Mouse (Mus musculus): ENCODE data around the gene Pcyt2. TPM values are rescaled to one million over a fixed set of nuclear protein-coding genes. Genes with fewer than 3 reads are reported as not detected.
"Not testable (repeated sequence)": the region's sequence is repeated elsewhere in the genome, so short reads cannot be mapped to it uniquely, and the experiment has no call there.

Gene Pcyt2
- total and polyA plus RNA-seq, 2 experiments from 2014 or later = 69.6 to 76.7 TPM

GRCm38 (mm10) chr11:120588531-120588930, 29.2 kb downstream of the Pcyt2 start:
- no peaks in the 10 kb centered on the region for H3K9me3 ChIP-seq (replicated peaks; ENCODE audit: control insufficient read depth, low read length)
- no peak overlapping the region for H3K9ac ChIP-seq (replicated peaks; ENCODE audit: low read depth, low read length)
- DNase-seq (ENCODE audit: low spot score) (no peak), ATAC-seq (ENCODE audit: insufficient read depth, low read depth) (no peak)
- no peak for TF ChIP-seq EP300 (IDR thresholded peaks at IDR 0.05; ENCODE audit: low read depth)
- TF ChIP-seq CTCF (IDR thresholded peaks at IDR 0.05; ENCODE audit: low read depth) = no peak
- no peaks in the 10 kb centered on the region for H3K27me3 ChIP-seq (ENCODE audit: control insufficient read depth, insufficient read depth, low read length)
- H3K27ac ChIP-seq (ENCODE audit: low read depth) = no peak overlapping the region
- H3K36me3 ChIP-seq (replicated peaks; ENCODE audit: control insufficient read depth, insufficient read depth, low read length) = peaks cover 88% of the 10 kb centered on the region
- H3K4me1 ChIP-seq (ENCODE audit: control insufficient read depth, insufficient read depth) = no peaks in the 10 kb centered on the region
- H3K4me3 ChIP-seq (ENCODE audit: low read depth, low read length) = no peak overlapping the region
- H3K4me2 ChIP-seq (ENCODE audit: low read depth, low read length) = no peak overlapping the region
- WGBS = 78% methylated on average over 6 of the region's 6 CpGs

- no peaks in the 10 kb centered on the region for H3K9me3 ChIP-seq (replicated peaks; ENCODE audit: control insufficient read depth, low read length)
- DNase-seq (ENCODE audit: low spot score) (no peak), ATAC-seq (ENCODE audit: insufficient read depth, low read depth) (no peak)
- H3K4me2 ChIP-seq (ENCODE audit: low read depth, low read length) = no peak overlapping the region
- H3K4me3 ChIP-seq (ENCODE audit: low read depth, low read length) = no peak overlapping the region
- H3K4me1 ChIP-seq (ENCODE audit: control insufficient read depth, insufficient read depth) = peaks cover 22% of the 10 kb centered on the region
- no peaks in the 10 kb centered on the region for H3K27me3 ChIP-seq (ENCODE audit: control insufficient read depth, insufficient read depth, low read length)
- 90% methylated on average over 1 of the region's 1 CpGs for WGBS
- H3K36me3 ChIP-seq (replicated peaks; ENCODE audit: control insufficient read depth, insufficient read depth, low read length) = peaks cover 51% of the 10 kb centered on the region
- H3K27ac ChIP-seq (ENCODE audit: low read depth) = no peak overlapping the region
- H3K9ac ChIP-seq (replicated peaks; ENCODE audit: low read depth, low read length) = no peak overlapping the region
- TF ChIP-seq EP300 (IDR thresholded peaks at IDR 0.05; ENCODE audit: low read depth) (no peak), CTCF (IDR thresholded peaks at IDR 0.05; ENCODE audit: low read depth) (no peak)
Measured at GRCm38 (mm10) chr11:120583937-120584336, 33.8 kb downstream of the Pcyt2 start.

- not testable (repeated sequence) for H3K9ac ChIP-seq (replicated peaks; ENCODE audit: low read depth, low read length); DNase-seq (ENCODE audit: low spot score); ATAC-seq (ENCODE audit: insufficient read depth, low read depth); H3K27ac ChIP-seq (ENCODE audit: low read depth); H3K4me2 ChIP-seq (ENCODE audit: low read depth, low read length); H3K4me3 ChIP-seq (ENCODE audit: low read depth, low read length); H3K27me3 ChIP-seq (ENCODE audit: control insufficient read depth, insufficient read depth, low read length); H3K9me3 ChIP-seq (replicated peaks; ENCODE audit: control insufficient read depth, low read length)
- peaks cover 22% of the 10 kb centered on the region for H3K4me1 ChIP-seq (ENCODE audit: control insufficient read depth, insufficient read depth)
- peaks cover 51% of the 10 kb centered on the region for H3K36me3 ChIP-seq (replicated peaks; ENCODE audit: control insufficient read depth, insufficient read depth, low read length)
- WGBS = 93% methylated on average over 2 of the region's 2 CpGs
Measured at GRCm38 (mm10) chr11:120582982-120583293, 34.8 kb downstream of the Pcyt2 start.

- Histone ChIP-seq H3K4me2 (ENCODE audit: low read depth, low read length) (peak overlapping the region; percentile 90), H3K4me1 (ENCODE audit: control insufficient read depth, insufficient read depth) (peaks cover 22% of the 10 kb centered on the region), H3K36me3 (replicated peaks; ENCODE audit: control insufficient read depth, insufficient read depth, low read length) (peaks cover 51% of the 10 kb centered on the region), H3K9me3 (replicated peaks; ENCODE audit: control insufficient read depth, low read length) (no peaks in the 10 kb centered on the region), H3K9ac (replicated peaks; ENCODE audit: low read depth, low read length) (0 out of 2 replicates have a peak overlapping the region, but pooled peaks have one; percentile 88), H3K27me3 (ENCODE audit: control insufficient read depth, insufficient read depth, low read length) (no peaks in the 10 kb centered on the region), H3K4me3 (ENCODE audit: low read depth, low read length) (peak overlapping the region; percentile 69), H3K27ac (ENCODE audit: low read depth) (peak overlapping the region; percentile 91)
- WGBS = 80% methylated on average over 8 of the region's 8 CpGs
- DNase-seq (ENCODE audit: low spot score) (no peak), ATAC-seq (ENCODE audit: insufficient read depth, low read depth) (no peak)
- no peak for TF ChIP-seq EP300 (IDR thresholded peaks at IDR 0.05; ENCODE audit: low read depth)
- peak; percentile 42 for TF ChIP-seq CTCF (IDR thresholded peaks at IDR 0.05; ENCODE audit: low read depth)
Measured at GRCm38 (mm10) chr11:120582268-120582981, 35.3 kb downstream of the Pcyt2 start.

GRCm38 (mm10) chr11:120581490-120582267, 36.1 kb downstream of the Pcyt2 start, which contains the start of gene Arhgdia:
Gene Arhgdia, minus strand, starts transcription at chr11:120581624.
- H3K27ac ChIP-seq (ENCODE audit: low read depth) = peak within 1 kb of the TSS; percentile 91
- WGBS = 5% methylated on average over 67 of the region's 75 CpGs
- TF ChIP-seq EP300 (IDR thresholded peaks at IDR 0.05; ENCODE audit: low read depth) (no peak), CTCF (IDR thresholded peaks at IDR 0.05; ENCODE audit: low read depth) (peak; percentile 38)
- peak; percentile 79 for DNase-seq (ENCODE audit: low spot score)
- no peaks in the 10 kb centered on the region for H3K9me3 ChIP-seq (replicated peaks; ENCODE audit: control insufficient read depth, low read length)
- peaks cover 47% of the 10 kb centered on the region for H3K36me3 ChIP-seq (replicated peaks; ENCODE audit: control insufficient read depth, insufficient read depth, low read length)
- peaks cover 22% of the 10 kb centered on the region for H3K4me1 ChIP-seq (ENCODE audit: control insufficient read depth, insufficient read depth)
- peak within 1 kb of the TSS; percentile 90 for H3K4me2 ChIP-seq (ENCODE audit: low read depth, low read length)
- peak; percentile 77 for ATAC-seq (ENCODE audit: insufficient read depth, low read depth)
- peak within 1 kb of the TSS; percentile 88 for H3K9ac ChIP-seq (replicated peaks; ENCODE audit: low read depth, low read length)
- peak within 1 kb of the TSS; percentile 69 for H3K4me3 ChIP-seq (ENCODE audit: low read depth, low read length)
- H3K27me3 ChIP-seq (ENCODE audit: control insufficient read depth, insufficient read depth, low read length) = no peaks in the 10 kb centered on the region
